Mouse (Mus musculus) mouse embryonic stem cell (cell line): ENCODE measurements around the gene Cox5a.

Experiments
- in situ Hi-C, 2 experiments: fragments of 300-500 bp; cut with MboI; formaldehyde crosslinking; loops; 1 replicate in 1 of 2; 3 replicates in 1 of 2; pipeline ENCODE4 v1.14.3; 2019 to 2020; ENCODE audit warnings: low sequenced_read_pairs in 2 of 2, low pct_unique_long_range_greater_than_20kb in 1 of 2, mixed read lengths in 1 of 2; ENCODE audit not compliant: unreplicated experiment in 1 of 2

Cox5a gene

DNA sequence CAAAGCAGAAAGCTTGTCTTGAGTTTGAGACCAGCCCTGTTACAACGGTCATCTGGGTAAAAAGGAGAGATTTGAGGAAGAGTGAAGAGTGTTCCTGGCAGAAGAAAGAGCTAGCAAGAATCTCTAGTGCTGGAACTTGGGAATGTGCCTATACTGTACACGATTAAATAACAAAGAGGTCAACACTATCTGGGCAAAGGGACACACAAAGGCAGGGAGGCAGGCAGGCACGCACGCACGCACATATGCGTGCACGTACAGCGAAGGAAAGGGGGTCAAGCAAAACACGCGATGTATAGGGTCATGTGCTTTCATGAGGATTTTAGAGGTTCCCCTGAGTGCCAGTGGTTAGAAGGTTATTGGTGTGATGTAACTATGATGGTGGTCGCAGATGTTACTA is 32.0 kb downstream of the Cox5a start:
- in situ Hi-C loops: no loop called here

GRCm38 (mm10) chr9:57554753-57555152 is 33.7 kb downstream of the Cox5a start:
- in situ Hi-C loops: no loop called here

- in situ Hi-C loops: no loop called here
Measured at GRCm38 (mm10) chr9:57557215-57557614, 36.1 kb downstream of the Cox5a start.

GRCm38 (mm10) chr9:57558625-57559024 is 37.6 kb downstream of the Cox5a start:
- in situ Hi-C loops: no loop called here

- in situ Hi-C loops: no loop called here
Measured at GRCm38 (mm10) chr9:57559568-57559967, 38.5 kb downstream of the Cox5a start.

GRCm38 (mm10) chr9:57560263-57560662 is 39.2 kb downstream of the Cox5a start:
- in situ Hi-C loops: no loop called here

DNA sequence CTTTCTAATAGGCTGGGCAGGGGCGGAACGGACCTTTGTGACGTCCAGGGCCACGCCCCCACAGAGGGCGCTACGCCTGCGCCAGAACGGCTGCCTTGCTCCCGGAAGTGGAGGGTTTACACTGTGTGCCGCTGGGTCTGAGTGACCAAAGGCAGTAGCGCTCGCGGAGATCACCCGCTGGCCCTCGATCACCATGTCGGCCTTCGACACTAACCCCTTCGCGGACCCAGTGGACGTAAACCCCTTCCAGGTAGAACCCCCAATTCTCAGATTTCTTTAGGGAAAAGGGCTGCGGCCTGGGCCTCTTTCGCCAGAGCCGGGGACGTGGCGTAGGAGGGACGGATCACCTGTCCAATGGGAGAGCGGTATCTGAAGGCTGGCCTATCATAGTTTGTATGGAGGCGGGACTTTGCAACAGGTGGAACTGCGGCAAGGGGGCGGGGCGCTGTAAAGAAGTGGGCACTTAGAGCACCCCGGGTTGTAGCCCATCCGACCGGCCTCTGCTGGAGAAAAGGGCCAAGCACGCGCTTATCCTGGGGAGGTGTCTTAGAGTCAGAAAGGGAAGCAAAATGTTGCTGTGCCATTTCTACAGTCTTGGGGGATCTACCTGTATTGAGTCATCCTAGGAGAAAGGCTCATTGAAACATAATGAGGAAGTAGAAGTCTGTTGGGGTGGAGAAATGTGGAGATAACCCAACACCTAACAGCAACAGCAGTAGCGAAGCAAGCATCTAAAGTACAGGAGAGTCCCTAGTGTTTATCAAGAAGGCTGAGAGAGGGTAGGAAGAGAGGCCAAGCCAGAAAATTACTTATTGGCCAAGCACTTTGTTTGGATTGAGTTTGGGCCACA is 40.0 kb downstream of the Cox5a start, which contains the start of gene Scamp2:
TSS of gene Scamp2 (plus strand) at position 83 of the 850 bp plus-strand sequence.
- in situ Hi-C loops: no loop called here

GRCm38 (mm10) chr9:57561711-57562099 is 40.6 kb downstream of the Cox5a start:
- in situ Hi-C loops: no loop called here

- in situ Hi-C loops: no loop called here
Measured at GRCm38 (mm10) chr9:57562896-57563372, 41.9 kb downstream of the Cox5a start.

DNA sequence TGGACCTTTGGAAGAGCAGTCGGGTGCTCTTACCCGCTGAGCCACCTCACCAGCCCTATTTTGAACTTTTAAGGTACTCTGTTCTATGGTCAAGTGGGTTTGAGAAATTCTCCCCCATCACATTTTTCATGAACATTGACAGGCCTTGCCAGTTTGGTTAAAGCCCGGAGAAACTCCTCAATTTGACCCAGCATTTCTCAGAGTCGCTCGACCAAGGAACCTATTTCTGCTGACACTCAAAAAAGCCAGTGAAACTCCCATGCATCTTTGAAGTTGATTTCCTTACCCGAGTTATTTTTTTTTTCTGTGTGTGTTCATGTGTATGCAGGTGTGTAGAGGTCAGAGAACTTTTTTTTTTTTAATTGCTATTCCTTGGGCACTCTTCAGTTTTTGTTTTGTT is 43.5 kb downstream of the Cox5a start:
- in situ Hi-C loops: no loop called here

DNA sequence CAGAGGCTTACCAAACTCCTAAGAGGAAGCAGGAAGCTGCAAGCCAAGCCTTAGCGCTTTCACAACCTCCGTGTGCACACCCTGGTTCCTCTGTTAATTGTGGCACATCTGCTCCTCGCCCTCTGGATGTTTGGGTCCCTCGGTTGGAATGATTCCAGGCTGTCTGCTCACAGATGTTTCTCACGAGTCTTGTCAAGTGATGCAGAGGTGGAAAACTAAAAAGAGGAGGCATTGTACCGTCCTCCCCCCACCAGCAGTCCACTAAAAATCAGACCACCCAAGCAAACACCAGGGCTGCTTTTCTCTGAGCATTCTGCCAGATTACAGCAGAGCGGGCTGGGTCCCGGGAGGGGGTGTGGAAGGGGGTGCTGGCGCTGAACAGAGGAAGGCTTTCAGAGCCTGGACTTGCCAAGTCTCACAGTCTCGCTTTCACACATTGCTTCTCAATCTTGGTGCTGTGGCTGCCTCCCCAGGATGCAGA is 44.7 kb downstream of the Cox5a start:
- in situ Hi-C loops: no loop called here

DNA sequence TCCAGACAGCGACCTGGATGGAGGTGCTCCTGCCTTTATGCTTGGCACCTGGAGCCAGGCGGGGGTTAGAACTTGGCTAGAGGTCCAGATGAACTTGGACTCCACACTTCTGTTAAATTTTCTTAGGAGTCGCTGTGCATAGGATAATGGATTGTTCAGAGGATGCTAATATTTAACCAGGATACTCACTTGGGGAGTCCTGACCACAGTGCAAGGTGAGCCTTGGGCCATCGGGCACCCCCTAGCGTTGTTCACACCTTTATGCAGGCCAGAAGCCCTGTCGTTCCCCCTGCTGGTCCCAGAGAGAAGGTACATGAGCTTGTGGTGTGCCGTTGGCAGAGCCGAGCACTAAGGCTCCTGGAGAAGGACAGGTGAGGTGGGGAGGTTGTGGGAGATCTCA is 45.8 kb downstream of the Cox5a start:
- in situ Hi-C loops: no loop called here

GRCm38 (mm10) chr9:57568500-57568899 is 47.4 kb downstream of the Cox5a start:
- in situ Hi-C loops: no loop called here

DNA sequence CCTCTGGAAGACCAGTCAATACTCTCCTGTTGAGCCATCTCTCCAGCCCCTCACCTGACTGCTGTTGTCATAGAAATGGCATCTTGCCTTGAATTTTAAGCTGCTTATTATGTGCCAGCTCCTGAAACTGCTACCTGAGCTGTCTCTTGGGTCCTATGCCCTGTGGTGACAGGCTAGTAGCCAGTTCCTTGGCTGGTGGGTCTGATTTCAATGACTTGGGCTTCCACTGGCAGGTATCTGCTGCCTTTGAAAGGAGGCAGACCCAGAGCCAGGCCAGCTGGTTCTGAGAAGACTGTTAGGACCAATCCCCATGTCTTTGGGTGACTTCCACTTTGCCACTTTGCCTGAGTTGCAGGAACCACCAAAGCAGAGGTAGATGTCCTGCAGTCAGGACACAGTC is 53.3 kb downstream of the Cox5a start:
- in situ Hi-C loops: no loop called here

- in situ Hi-C loops: no loop called here
Measured at GRCm38 (mm10) chr9:57575577-57575976, 54.5 kb downstream of the Cox5a start.

DNA sequence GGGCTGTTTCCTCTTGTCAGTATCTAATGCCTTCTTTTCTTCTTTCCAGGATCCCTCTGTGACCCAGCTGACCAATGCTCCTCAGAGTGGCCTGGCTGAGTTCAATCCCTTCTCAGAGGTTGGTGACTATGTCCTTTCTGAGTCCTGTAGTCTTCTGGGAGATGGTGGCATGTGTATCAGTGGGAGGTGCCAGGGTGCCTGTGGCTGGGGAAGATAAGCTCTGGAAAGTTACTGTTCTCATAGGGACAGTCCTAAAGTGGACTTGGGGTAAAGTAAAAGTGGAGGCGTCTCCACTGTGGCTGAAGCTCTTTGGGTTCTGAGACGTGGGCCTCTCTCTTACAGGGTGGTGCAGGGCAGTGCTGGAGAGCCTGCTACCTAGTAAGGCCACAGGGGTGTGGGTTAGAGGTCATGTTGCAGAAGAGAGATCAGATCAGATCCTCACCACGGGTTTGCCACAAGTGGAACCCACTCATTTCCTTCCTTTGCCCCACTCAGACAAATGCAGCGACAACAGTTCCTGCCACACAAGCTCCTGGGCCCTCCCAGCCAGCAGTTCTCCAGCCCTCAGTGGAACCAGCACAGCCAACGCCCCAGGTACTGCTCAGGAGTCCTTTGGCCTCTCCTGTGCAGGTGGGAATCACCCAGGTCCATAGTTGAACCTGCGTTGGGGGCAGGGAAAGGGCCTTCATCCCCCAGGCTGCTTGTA is 56.2 kb downstream of the Cox5a start:
- in situ Hi-C loops: no loop called here
